Mouse (Mus musculus) liver, embryonic 12.5 days (tissue): ENCODE measurements around the gene Exd2. TPM values are rescaled to one million over a fixed set of nuclear protein-coding genes. Genes with fewer than 3 reads are reported as not detected.
"Not testable (repeated sequence)": the region's sequence is repeated elsewhere in the genome, so short reads cannot be mapped to it uniquely, and the experiment has no call there.

Experiments used
- ATAC-seq: fragments of 200-750 bp; cut with Nextera tagmentation; 2 replicates; pipeline ENCODE4 v1.8.0; 2017; ENCODE audit warnings: moderate number of reproducible peaks, mild to moderate bottlenecking, moderate library complexity
- H3K27ac ChIP-seq: fragments of 300-500 bp; sonication (generic); 2 replicates; pipeline ENCODE4 v1.5.1; 2016; ENCODE audit warnings: mild to moderate bottlenecking
- H3K27me3 ChIP-seq: fragments of 300-500 bp; sonication (generic); replicated peaks from 2 replicates; pipeline ENCODE4 v1.6.1; 2016; ENCODE audit warnings: mild to moderate bottlenecking, moderate library complexity
- H3K36me3 ChIP-seq: fragments of 300-500 bp; sonication (generic); 2 replicates; pipeline ENCODE4 v1.6.1; 2016; ENCODE audit warnings: mild to moderate bottlenecking, moderate library complexity
- H3K4me1 ChIP-seq: fragments of 300-500 bp; sonication (generic); 2 replicates; pipeline ENCODE4 v1.6.1; 2016
- H3K4me2 ChIP-seq: fragments of 300-500 bp; sonication (generic); 2 replicates; pipeline ENCODE4 v1.6.1; 2016; ENCODE audit warnings: mild to moderate bottlenecking, moderate library complexity
- H3K4me3 ChIP-seq: fragments of 300-500 bp; sonication (generic); 2 replicates; pipeline ENCODE4 v1.5.1; 2016; ENCODE audit warnings: mild to moderate bottlenecking, moderate library complexity
- H3K9ac ChIP-seq: fragments of 300-500 bp; sonication (generic); 2 replicates; pipeline ENCODE4 v1.6.1; 2016; ENCODE audit warnings: mild to moderate bottlenecking, moderate library complexity
- H3K9me3 ChIP-seq: fragments of 300-500 bp; sonication (generic); replicated peaks from 2 replicates; pipeline ENCODE4 v1.6.1; 2016; ENCODE audit warnings: mild to moderate bottlenecking, moderate library complexity
- WGBS: fragments of 180-500 bp; shearing (Covaris S2); methylation state at CpG from one replicate; pipeline ENCODE4 v1.1.7; 2016; ENCODE audit not compliant: insufficient replicate concordance; 5-methylcytosine and 5-hydroxymethylcytosine counted together
- polyA plus RNA-seq: library from polyadenylated mRNA; unstranded; fragments of >200 nt; fragmentation: Nextera tagmentation; extraction: Ambion mirVana; gene quantifications from 2 replicates; pipeline ENCODE4 v1.2.1, GENCODE M21; 2016

Exd2 gene
- polyA plus RNA-seq, 1 experiment from 2014 or later, result 10.6 TPM

GRCm38 (mm10) chr12:80453506-80453905 lies 9.4 kb upstream of the Exd2 start:
- no peak overlapping the region for H3K4me2 ChIP-seq
- no peak overlapping the region for H3K4me3 ChIP-seq
- no peaks in the 10 kb centered on the region for H3K36me3 ChIP-seq
- no peak overlapping the region for H3K27ac ChIP-seq
- no peak for ATAC-seq
- H3K9ac ChIP-seq, result no peak overlapping the region
- no peaks in the 10 kb centered on the region for H3K4me1 ChIP-seq
- H3K27me3 ChIP-seq, result peaks cover 5% of the 10 kb centered on the region
- H3K9me3 ChIP-seq, result no peaks in the 10 kb centered on the region
- WGBS, result 54% methylated on average over 1 of the region's 1 CpGs

DNA sequence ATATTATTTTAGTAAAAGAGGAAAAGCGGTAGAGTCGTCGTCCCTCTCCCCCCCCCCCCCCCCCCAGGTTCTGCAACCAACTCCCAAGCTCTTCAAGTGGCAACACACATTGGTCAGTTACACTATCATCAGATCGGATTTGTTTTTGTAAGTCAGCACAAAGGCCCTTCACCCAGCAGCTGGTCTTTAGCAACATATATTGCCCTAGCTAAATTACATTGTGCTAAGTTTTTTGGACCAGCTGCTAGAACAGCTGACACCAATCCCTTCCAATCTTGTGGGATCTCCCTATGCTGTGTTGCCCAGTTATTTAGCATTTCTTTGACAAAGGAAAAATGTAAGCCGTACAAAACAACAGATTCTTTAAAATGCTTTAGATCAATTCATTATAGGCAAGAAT lies 4.9 kb upstream of the Exd2 start:
- H3K4me2 ChIP-seq, result no peak overlapping the region
- H3K36me3 ChIP-seq, result no peaks in the 10 kb centered on the region
- H3K9me3 ChIP-seq, result no peaks in the 10 kb centered on the region
- no peak overlapping the region for H3K27ac ChIP-seq
- no peak overlapping the region for H3K4me3 ChIP-seq
- no peaks in the 10 kb centered on the region for H3K4me1 ChIP-seq
- 56% methylated on average over 5 of the region's 5 CpGs for WGBS
- no peaks in the 10 kb centered on the region for H3K27me3 ChIP-seq
- no peak for ATAC-seq
- H3K9ac ChIP-seq, result no peak overlapping the region

- H3K4me3 ChIP-seq, result peak overlapping the region; percentile 74
- H3K4me1 ChIP-seq, result peaks cover 11% of the 10 kb centered on the region; the same call in 1 of the 2 replicates
- ATAC-seq, H3K36me3 ChIP-seq, H3K9me3 ChIP-seq, H3K27me3 ChIP-seq: not testable (repeated sequence)
- WGBS, result 4% methylated on average over 10 of the region's 10 CpGs
- peak overlapping the region; percentile 73; the same call in 1 of the 2 replicates for H3K27ac ChIP-seq
- peak overlapping the region; percentile 82; the same call in 1 of the 2 replicates for H3K9ac ChIP-seq
- peak overlapping the region; percentile 88 for H3K4me2 ChIP-seq
Observed at GRCm38 (mm10) chr12:80462292-80462896, 501 bp upstream of the Exd2 start.

DNA sequence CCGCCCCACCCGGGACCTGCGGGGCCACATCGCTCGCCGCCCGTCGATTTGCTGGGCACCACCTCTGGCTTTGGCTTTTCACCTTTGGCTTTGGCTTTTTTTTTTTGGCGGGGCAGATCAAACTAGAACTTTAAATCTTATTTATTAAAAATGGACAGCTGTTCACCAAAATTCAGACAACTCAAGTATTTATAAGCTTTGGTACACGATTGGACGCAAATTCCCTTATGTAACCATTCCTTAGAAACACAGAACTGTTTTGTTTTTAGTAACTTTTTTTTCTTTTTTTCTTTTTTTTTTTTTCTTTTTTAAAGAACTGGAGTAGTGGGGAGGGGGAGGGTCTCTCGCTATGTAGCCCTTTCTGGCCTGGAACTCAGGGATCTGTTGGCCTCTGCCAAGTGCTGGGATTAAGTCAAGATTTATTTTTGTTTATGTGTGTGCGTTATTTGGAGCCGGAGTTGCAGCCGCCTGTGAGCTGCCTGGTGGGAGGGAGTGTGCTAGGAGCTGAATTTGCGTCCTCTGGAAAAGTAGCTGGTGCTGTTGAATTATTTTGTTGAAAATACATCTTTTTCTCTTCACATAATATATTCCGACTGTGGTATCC lies 873 bp downstream of the Exd2 start:
- peak overlapping the region; percentile 88 for H3K4me2 ChIP-seq
- H3K9ac ChIP-seq, result peak overlapping the region; percentile 82
- WGBS, result 18% methylated on average over 17 of the region's 17 CpGs
- no peaks in the 10 kb centered on the region for H3K36me3 ChIP-seq
- H3K27me3 ChIP-seq, result no peaks in the 10 kb centered on the region
- H3K27ac ChIP-seq, result peak overlapping the region; percentile 73
- no peak for ATAC-seq
- no peaks in the 10 kb centered on the region for H3K9me3 ChIP-seq
- H3K4me3 ChIP-seq, result peak overlapping the region; percentile 74
- H3K4me1 ChIP-seq, result peaks cover 11% of the 10 kb centered on the region; the same call in 1 of the 2 replicates

DNA sequence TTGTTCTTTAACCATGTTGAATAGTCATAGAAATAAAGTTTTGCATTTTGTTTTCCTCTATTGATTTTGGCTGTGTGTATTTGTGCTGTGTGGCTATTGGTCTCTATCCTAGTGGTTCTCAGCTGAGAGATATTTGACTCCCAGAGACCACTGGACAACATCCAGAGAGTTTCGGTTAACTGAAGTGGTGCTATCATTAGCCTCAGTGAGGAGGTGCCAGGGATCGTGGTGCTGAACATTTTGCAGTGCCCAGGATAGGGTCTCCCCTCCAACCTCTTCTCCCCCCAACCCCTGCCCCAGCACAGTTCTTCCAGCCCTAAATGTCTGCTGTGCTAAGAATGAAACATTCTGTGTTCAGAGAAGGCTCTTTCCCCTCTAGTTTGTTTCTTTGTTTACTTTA lies 7.3 kb downstream of the Exd2 start:
- Histone ChIP-seq H3K27me3 (no peaks in the 10 kb centered on the region), H3K4me1 (peaks cover 14% of the 10 kb centered on the region), H3K27ac (no peak overlapping the region), H3K9me3 (no peaks in the 10 kb centered on the region), H3K36me3 (no peaks in the 10 kb centered on the region), H3K4me3 (no peak overlapping the region), H3K4me2 (no peak overlapping the region), H3K9ac (no peak overlapping the region)
- 68% methylated on average over 2 of the region's 2 CpGs for WGBS
- ATAC-seq, result no peak

DNA sequence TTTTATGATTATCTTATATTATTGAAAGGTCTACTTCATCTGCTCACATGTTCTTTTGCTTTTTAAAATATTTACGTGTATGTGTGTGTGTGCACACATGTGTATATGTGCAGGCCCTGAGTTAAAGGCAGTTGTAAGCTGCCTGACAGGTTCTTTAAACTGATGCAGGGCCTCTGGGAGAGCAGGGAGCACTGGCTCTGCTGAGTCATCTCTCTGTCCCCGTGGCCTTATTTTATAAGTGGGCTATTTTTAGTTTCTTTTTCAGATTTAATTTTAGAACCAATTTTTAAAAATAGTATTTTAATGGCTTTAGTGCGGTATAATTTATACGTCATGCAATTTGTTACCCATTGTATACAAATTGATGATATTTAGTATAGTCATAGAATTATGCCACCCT lies 9.0 kb downstream of the Exd2 start:
- Histone ChIP-seq H3K27me3 (no peaks in the 10 kb centered on the region), H3K9me3 (no peaks in the 10 kb centered on the region), H3K36me3 (no peaks in the 10 kb centered on the region; the same call in 1 of the 2 replicates), H3K9ac (no peak overlapping the region), H3K4me2 (no peak overlapping the region), H3K4me1 (peaks cover 14% of the 10 kb centered on the region), H3K27ac (no peak overlapping the region), H3K4me3 (no peak overlapping the region)
- no peak for ATAC-seq
- WGBS, result 63% methylated on average over 4 of the region's 4 CpGs

DNA sequence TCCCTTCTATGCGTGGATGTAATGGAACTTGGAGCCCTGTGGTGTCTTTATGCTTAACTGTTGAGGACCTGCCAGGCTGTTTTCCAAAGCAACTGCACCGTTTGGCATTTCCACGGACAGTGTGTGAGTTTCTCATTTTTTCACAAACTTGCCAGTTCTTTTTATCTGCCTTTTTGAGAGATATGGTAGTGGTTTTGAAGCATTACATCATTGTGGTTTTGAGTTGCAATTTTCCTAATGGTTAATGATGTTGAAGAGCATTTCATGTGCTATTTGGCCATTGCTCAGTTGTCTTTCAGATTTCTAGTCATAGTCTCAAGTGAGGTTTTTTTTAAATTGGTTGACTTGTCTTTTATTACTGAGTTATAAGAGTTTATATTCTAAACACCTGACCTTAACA lies 10.8 kb downstream of the Exd2 start:
- 50% methylated on average over 3 of the region's 3 CpGs for WGBS
- Histone ChIP-seq H3K4me3 (no peak overlapping the region), H3K4me1 (peaks cover 14% of the 10 kb centered on the region), H3K9ac (no peak overlapping the region), H3K27ac (no peak overlapping the region), H3K36me3 (no peaks in the 10 kb centered on the region; the same call in 1 of the 2 replicates), H3K9me3 (no peaks in the 10 kb centered on the region), H3K27me3 (no peaks in the 10 kb centered on the region), H3K4me2 (no peak overlapping the region)
- ATAC-seq, result no peak

- Histone ChIP-seq H3K27ac (no peak overlapping the region), H3K4me2 (no peak overlapping the region), H3K4me1 (no peaks in the 10 kb centered on the region), H3K36me3 (peaks cover 13% of the 10 kb centered on the region), H3K4me3 (no peak overlapping the region), H3K9ac (no peak overlapping the region), H3K27me3 (no peaks in the 10 kb centered on the region), H3K9me3 (no peaks in the 10 kb centered on the region)
- no peak for ATAC-seq
- 81% methylated on average over 3 of the region's 3 CpGs for whole genome bisulfite sequencing
Observed at GRCm38 (mm10) chr12:80479986-80480385, 17.1 kb downstream of the Exd2 start.

GRCm38 (mm10) chr12:80483397-80483796 lies 20.5 kb downstream of the Exd2 start:
- no peak for ATAC-seq
- Histone ChIP-seq H3K36me3 (peaks cover 16% of the 10 kb centered on the region), H3K27me3 (no peaks in the 10 kb centered on the region), H3K27ac (no peak overlapping the region), H3K9ac (no peak overlapping the region), H3K4me1 (peaks cover 7% of the 10 kb centered on the region), H3K9me3 (no peaks in the 10 kb centered on the region), H3K4me2 (no peak overlapping the region), H3K4me3 (no peak overlapping the region)
- 61% methylated on average over 3 of the region's 3 CpGs for WGBS

DNA sequence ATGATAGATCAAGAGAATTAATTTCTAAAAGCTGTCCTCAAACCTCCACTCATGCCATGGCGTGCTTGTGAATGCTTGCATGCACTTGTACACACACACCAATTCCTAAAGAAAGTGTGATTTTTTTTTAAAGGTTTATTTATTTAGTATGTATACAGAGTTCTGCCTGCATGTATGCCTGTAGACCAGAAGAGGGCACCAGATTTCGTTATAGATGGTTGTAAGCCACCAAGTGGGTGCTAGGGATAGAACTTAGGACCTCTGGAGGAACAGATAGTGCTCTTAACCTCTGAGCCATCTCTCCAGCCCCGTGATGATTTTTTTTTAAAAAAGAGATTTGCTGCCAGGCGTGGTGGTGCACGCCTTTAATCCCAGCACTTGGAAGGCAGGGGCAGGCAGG lies 30.4 kb downstream of the Exd2 start:
- Histone ChIP-seq H3K4me1 (no peaks in the 10 kb centered on the region), H3K9ac (no peak overlapping the region), H3K27me3 (no peaks in the 10 kb centered on the region), H3K36me3 (peaks cover 39% of the 10 kb centered on the region), H3K9me3 (no peaks in the 10 kb centered on the region), H3K4me3 (no peak overlapping the region), H3K4me2 (no peak overlapping the region), H3K27ac (no peak overlapping the region)
- WGBS, result 84% methylated on average over 5 of the region's 5 CpGs
- no peak for ATAC-seq

GRCm38 (mm10) chr12:80495691-80496090 lies 32.8 kb downstream of the Exd2 start:
- WGBS, result 27% methylated on average over 1 of the region's 1 CpGs
- H3K4me3 ChIP-seq, result no peak overlapping the region
- no peak for ATAC-seq

DNA sequence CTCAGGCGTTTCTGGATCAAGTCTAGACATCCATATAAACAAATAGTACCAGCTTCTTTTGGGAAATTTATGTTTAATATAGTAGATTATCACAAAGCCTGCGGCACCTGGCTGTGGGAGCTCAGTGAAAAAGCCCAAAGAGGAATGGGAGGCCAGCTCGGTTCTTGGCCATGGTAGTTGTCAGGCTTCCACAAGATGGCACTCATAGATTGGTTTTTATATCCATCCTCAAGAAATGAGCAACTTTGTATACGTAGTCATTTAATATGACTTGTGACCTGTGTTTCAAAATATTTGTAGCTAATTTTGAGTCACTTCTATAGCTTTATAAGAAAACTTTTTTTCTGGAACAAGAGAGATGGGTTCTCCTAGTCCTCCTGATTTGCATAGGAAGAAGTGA lies 35.5 kb downstream of the Exd2 start:
- ATAC-seq, result no peak
- Histone ChIP-seq H3K4me2 (no peak overlapping the region), H3K4me3 (no peak overlapping the region), H3K9me3 (no peaks in the 10 kb centered on the region), H3K4me1 (no peaks in the 10 kb centered on the region), H3K27me3 (no peaks in the 10 kb centered on the region), H3K9ac (no peak overlapping the region), H3K36me3 (peaks cover 4% of the 10 kb centered on the region), H3K27ac (no peak overlapping the region)
- WGBS, result 62% methylated on average over 4 of the region's 4 CpGs

More at GRCm38 (mm10) chr12:80495691-80496090, 32.8 kb downstream of the Exd2 start:
- no peak overlapping the region for H3K9ac ChIP-seq
- no peaks in the 10 kb centered on the region for H3K27me3 ChIP-seq
- H3K27ac ChIP-seq, result no peak overlapping the region
- no peaks in the 10 kb centered on the region for H3K4me1 ChIP-seq
- no peak overlapping the region for H3K4me2 ChIP-seq
- H3K36me3 ChIP-seq, result peaks cover 25% of the 10 kb centered on the region
- H3K9me3 ChIP-seq, result no peaks in the 10 kb centered on the region
